ENCODE assay signal across 7 mouse cellular contexts in genomic region chr5:32740850-32741249, GRCm38 (mm10). TPM values are rescaled to one million over a fixed set of nuclear protein-coding genes. Genes with fewer than 3 reads are reported as not detected.
DNase-seq lines count a peak whose midpoint lies in the region; ATAC-seq and TF ChIP-seq lines count a peak whose summit lies in the region.
"Not testable (repeated sequence)": the region's sequence is repeated elsewhere in the genome, so short reads cannot be mapped to it uniquely, and the experiment has no call there.

No protein-coding gene starts in this region.

- TF ChIP-seq POLR2A in cortical plate, adult 2 months (IDR thresholded peaks at IDR 0.05; ENCODE audit: extremely low read depth, insufficient read depth, low read length), result not testable (repeated sequence)

- intact Hi-C loops in left cerebral cortex, postnatal 25 days (cut with DNase I), result loop anchor here (1.0 to 10.0 kb wide), 2 partner anchors 27 to 294 kb away; no protein-coding TSS in a partner anchor

- DNase-seq in hindbrain, postnatal 0 days (ENCODE audit: low spot score), result peak; percentile 12
- DNase-seq in left cerebral cortex, postnatal 25 days (ENCODE audit: low spot score in 2 of 2), result peak; percentile 38 to 48
- DNase-seq in right cerebral cortex, postnatal 10 days (ENCODE audit: low spot score in 2 of 2), result peak; percentile 58 to 67
- DNase-seq in stomach, postnatal 0 days (ENCODE audit: low spot score), result not testable (repeated sequence)

- peak overlapping the region; percentile 86 for H3K27ac ChIP-seq in cortical plate, adult 2 months (ENCODE audit: insufficient read depth, low read length)
- H3K27ac ChIP-seq in hindbrain, postnatal 0 days, result peak overlapping the region; percentile 79
- peak overlapping the region; percentile 81; the same call in 1 of the 2 replicates for H3K27ac ChIP-seq in midbrain, embryonic 15.5 days
- H3K27ac ChIP-seq in stomach, postnatal 0 days (replicated peaks), result peak overlapping the region; percentile 49; the same call in 1 of the 2 replicates

- H3K9ac ChIP-seq in hindbrain, postnatal 0 days (replicated peaks; ENCODE audit: low read length); midbrain, embryonic 15.5 days; stomach, postnatal 0 days (ENCODE audit: low read length): not testable (repeated sequence)

- TF ChIP-seq EP300 in stomach, postnatal 0 days (optimal IDR thresholded peaks at IDR 0.05), result not testable (repeated sequence)

- H3K4me2 ChIP-seq in hindbrain, postnatal 0 days (ENCODE audit: low read depth, low read length); midbrain, embryonic 15.5 days; stomach, postnatal 0 days (replicated peaks; ENCODE audit: low read depth): not testable (repeated sequence)

- peak; percentile 10 to 23; a peak in 1 of 4 replicates for ATAC-seq in hematopoietic stem cell, adult 5-6 weeks (replicated peaks in 1 of 2; ENCODE audit: insufficient read depth in 1 of 2, low FRiP score in 2 of 2, low TSS enrichment in 1 of 2, low read depth in 1 of 2, poor library complexity in 2 of 2, severe bottlenecking in 2 of 2)
- ATAC-seq in hindbrain, postnatal 0 days; midbrain, embryonic 15.5 days (replicated peaks); stomach, postnatal 0 days (ENCODE audit: low FRiP score, low TSS enrichment): not testable (repeated sequence)

- H3K4me1 ChIP-seq in cortical plate, adult 2 months (ENCODE audit: control insufficient read depth, insufficient read depth, low read length), result peaks cover 10% of the 10 kb centered on the region
- not testable (repeated sequence) for H3K4me1 ChIP-seq in hindbrain, postnatal 0 days (ENCODE audit: insufficient read depth, low read length); stomach, postnatal 0 days (replicated peaks; ENCODE audit: control insufficient read depth, insufficient read depth)
- H3K4me1 ChIP-seq in midbrain, embryonic 15.5 days, result peaks cover 12% of the 10 kb centered on the region

- WGBS in hindbrain, postnatal 0 days, result 56% methylated on average over 8 of the region's 8 CpGs
- 75% methylated on average over 8 of the region's 8 CpGs for WGBS in midbrain, embryonic 15.5 days
- WGBS in stomach, postnatal 0 days, result 70% methylated on average over 8 of the region's 8 CpGs

- TF ChIP-seq CTCF in cortical plate, adult 2 months (IDR thresholded peaks at IDR 0.05; ENCODE audit: extremely low read depth, insufficient read depth, low read length); hindbrain, postnatal 0 days (IDR thresholded peaks at IDR 0.05; ENCODE audit: low read depth); stomach, postnatal 0 days (IDR thresholded peaks at IDR 0.05; ENCODE audit: low read depth): not testable (repeated sequence)

- H3K9me3 ChIP-seq in hindbrain, postnatal 0 days (ENCODE audit: low read length); midbrain, embryonic 15.5 days; stomach, postnatal 0 days (ENCODE audit: control insufficient read depth, low read length): not testable (repeated sequence)

- not testable (repeated sequence) for H3K36me3 ChIP-seq in hindbrain, postnatal 0 days (ENCODE audit: insufficient read depth, low read length); midbrain, embryonic 15.5 days (replicated peaks); stomach, postnatal 0 days (ENCODE audit: control insufficient read depth, insufficient read depth, low read length)

- not testable (repeated sequence) for H3K27me3 ChIP-seq in hindbrain, postnatal 0 days (ENCODE audit: insufficient read depth, low read length); midbrain, embryonic 15.5 days (replicated peaks); stomach, postnatal 0 days (ENCODE audit: control insufficient read depth, insufficient read depth, low read length)

- not testable (repeated sequence) for H3K4me3 ChIP-seq in cortical plate, adult 2 months (ENCODE audit: insufficient read depth, low read length); hindbrain, postnatal 0 days (ENCODE audit: low read length); midbrain, embryonic 15.5 days; stomach, postnatal 0 days (ENCODE audit: low read depth, low read length)

RNA-seq across cellular contexts. Expression of gene Pisd, which starts 44.6 kb away (rescaled TPM):
- polyA plus RNA-seq in cortical plate, adult 2 months (2012; rRNA removed), result 81.8 and 87.4 TPM in 2 replicates
- total RNA-seq in hematopoietic stem cell, adult 5-6 weeks (2017), result 19.7 and 35.3 TPM in 2 replicates
- 99.7 and 126 TPM in 2 replicates for total RNA-seq in hindbrain, postnatal 0 days (2014; rRNA removed)
- 79.2 and 83.6 TPM in 2 replicates for polyA plus RNA-seq in hindbrain, postnatal 0 days (2015; fragmentation: Nextera tagmentation; extraction: Ambion mirVana)
- total RNA-seq in left cerebral cortex, postnatal 25 days (2021), result 10 to 100 TPM; 55.0 to 60.5 TPM
- polyA plus RNA-seq in midbrain, embryonic 15.5 days (2015; fragmentation: Nextera tagmentation; extraction: Ambion mirVana), result 106 and 114 TPM in 2 replicates
- polyA plus RNA-seq in stomach, postnatal 0 days (2015; fragmentation: Nextera tagmentation; extraction: Ambion mirVana), result 69.4 and 71.7 TPM in 2 replicates
